Mouse (Mus musculus) liver, embryonic 14.5 days (tissue): Measurements from ENCODE around the gene Ppm1e. TPM values are rescaled to one million over a fixed set of nuclear protein-coding genes. Genes with fewer than 3 reads are reported as not detected.

Experiments used
- ATAC-seq: fragments of 200-750 bp; cut with Nextera tagmentation; 2 replicates; pipeline ENCODE4 v1.8.0; 2017; ENCODE audit warnings: moderate number of reproducible peaks, mild to moderate bottlenecking, moderate library complexity; ENCODE audit not compliant: insufficient read depth
- DNase-seq, 3 experiments: peaks; one replicate each; pipeline ENCODE4 v3.0.0-alpha.2; 2012 to 2013; ENCODE audit warnings: low read depth in 3 of 3, low spot score in 3 of 3
- H3K27ac ChIP-seq: fragments of 300-500 bp; sonication (generic); 2 replicates; pipeline ENCODE4 v1.5.1; 2014; ENCODE audit warnings: moderate library complexity, mild to moderate bottlenecking, control low read depth, inconsistent platforms
- H3K27me3 ChIP-seq: fragments of 300-500 bp; sonication (generic); 2 replicates; pipeline ENCODE4 v1.6.1; 2014; ENCODE audit warnings: mild to moderate bottlenecking, low read length, moderate library complexity; ENCODE audit not compliant: control insufficient read depth, insufficient read depth
- H3K36me3 ChIP-seq: fragments of 300-500 bp; sonication (generic); replicated peaks from 2 replicates; pipeline ENCODE4 v1.6.1; 2014; ENCODE audit warnings: low read depth; ENCODE audit not compliant: control insufficient read depth, insufficient read depth
- H3K4me1 ChIP-seq, 2 experiments: fragments of 200-500 bp in 1 of 2; fragments of 300-500 bp in 1 of 2; sonication (generic) in 1 of 2; replicated peaks; 2 replicates each; pipeline ENCODE4 v1.6.1; 2012 to 2014; ENCODE audit warnings: antibody characterized with exemption in 1 of 2, inconsistent platforms in 1 of 2, low read length in 1 of 2; ENCODE audit not compliant: control insufficient read depth in 2 of 2, insufficient read depth in 2 of 2
- H3K4me2 ChIP-seq: fragments of 300-500 bp; sonication (generic); 2 replicates; pipeline ENCODE4 v1.6.1; 2014; ENCODE audit warnings: low read depth, mild to moderate bottlenecking, control low read depth, moderate library complexity
- H3K4me3 ChIP-seq, 2 experiments: fragments of 200-500 bp in 1 of 2; fragments of 300-500 bp in 1 of 2; sonication (generic) in 1 of 2; 2 replicates each; pipeline ENCODE4 v1.5.1; 2012 to 2014; ENCODE audit warnings: low read depth in 2 of 2, low read length in 2 of 2, mild to moderate bottlenecking in 2 of 2, control low read depth in 1 of 2, inconsistent platforms in 1 of 2, moderate library complexity in 1 of 2; ENCODE audit not compliant: insufficient read depth in 1 of 2
- H3K9ac ChIP-seq: fragments of 300-500 bp; sonication (generic); replicated peaks from 2 replicates; pipeline ENCODE4 v1.6.1; 2014; ENCODE audit warnings: mild to moderate bottlenecking, control low read depth, moderate library complexity
- H3K9me3 ChIP-seq: fragments of 300-500 bp; sonication (generic); 2 replicates; pipeline ENCODE4 v1.6.1; 2016; ENCODE audit warnings: low read length, mixed read lengths; ENCODE audit not compliant: control insufficient read depth
- CTCF ChIP-seq: IDR thresholded peaks from 2 replicates; pipeline ENCODE4 v1.5.1; 2016; ENCODE audit warnings: antibody characterized with exemption, low read depth, control low read depth
- EP300 ChIP-seq: IDR thresholded peaks from 2 replicates; pipeline ENCODE4 v1.6.1; 2016; ENCODE audit warnings: antibody characterized with exemption, low read depth
- WGBS: fragments of 180-500 bp; shearing (Covaris S2); extraction: QIAGEN DNeasy Blood & Tissue Kit; methylation state at CpG from one replicate; pipeline ENCODE4 v1.1.7; 2014; ENCODE audit not compliant: insufficient replicate concordance; 5-methylcytosine and 5-hydroxymethylcytosine counted together
- polyA plus RNA-seq, 2 experiments: library from polyadenylated mRNA; depleted of rRNA in 1 of 2; stranded (reverse) in 1 of 2; unstranded in 1 of 2; fragments of >200 nt; fragmentation: Nextera tagmentation in 1 of 2; extraction: Ambion mirVana in 1 of 2; gene quantifications; 2 replicates each; pipeline versions ENCODE4 v1.2.1 to v1.2.3; 2012 to 2014

Gene Ppm1e
- polyA plus RNA-seq, 2 experiments: 1.7 to 2.0 TPM

DNA sequence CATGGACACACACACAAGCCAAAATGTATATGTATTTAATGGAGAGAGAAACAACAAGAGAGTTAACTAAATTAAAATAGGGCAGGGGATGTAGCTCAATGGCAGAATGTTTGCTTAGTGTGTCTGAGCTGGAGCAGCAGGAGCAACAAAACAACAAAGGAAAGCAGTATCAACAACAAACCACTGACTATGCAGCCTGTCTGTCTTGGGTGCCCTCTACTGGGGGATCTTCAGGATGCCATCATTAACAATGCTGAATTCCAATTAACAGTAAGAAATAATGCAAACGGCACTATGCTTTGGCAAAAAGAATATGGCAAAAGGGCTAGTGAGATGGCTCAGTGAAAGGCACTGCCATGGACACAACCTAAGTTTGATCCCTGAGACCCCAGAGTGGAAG lies 35.0 kb upstream of the Ppm1e start:
- Histone ChIP-seq H3K9me3 (no peaks in the 10 kb centered on the region), H3K27ac (no peak overlapping the region), H3K4me1 (no peaks in the 10 kb centered on the region), H3K4me3 (no peak overlapping the region), H3K27me3 (no peaks in the 10 kb centered on the region), H3K4me2 (no peak overlapping the region), H3K9ac (no peak overlapping the region), H3K36me3 (no peaks in the 10 kb centered on the region)
- WGBS: 36% methylated on average over 1 of the region's 1 CpGs
- DNase-seq: peak in 2 of 3 experiments; percentile 26 to 27
- no peak for ATAC-seq
- TF ChIP-seq CTCF: peak; percentile 83
- no peak for TF ChIP-seq EP300

GRCm38 (mm10) chr11:87385676-87386075 lies 26.9 kb upstream of the Ppm1e start:
- DNase-seq: no peak
- TF ChIP-seq EP300 (no peak), CTCF (no peak)
- H3K4me1 ChIP-seq: no peaks in the 10 kb centered on the region
- H3K27ac ChIP-seq: no peak overlapping the region
- no peaks in the 10 kb centered on the region for H3K27me3 ChIP-seq
- H3K9ac ChIP-seq: no peak overlapping the region
- H3K36me3 ChIP-seq: no peaks in the 10 kb centered on the region
- H3K9me3 ChIP-seq: no peaks in the 10 kb centered on the region
- no peak for ATAC-seq
- no peak overlapping the region for H3K4me3 ChIP-seq
- 84% methylated on average over 1 of the region's 1 CpGs for WGBS
- no peak overlapping the region for H3K4me2 ChIP-seq

GRCm38 (mm10) chr11:87384551-87384950 lies 25.7 kb upstream of the Ppm1e start:
- Histone ChIP-seq H3K27me3 (no peaks in the 10 kb centered on the region), H3K27ac (no peak overlapping the region), H3K4me1 (no peaks in the 10 kb centered on the region), H3K4me2 (no peak overlapping the region), H3K36me3 (no peaks in the 10 kb centered on the region), H3K9me3 (no peaks in the 10 kb centered on the region), H3K4me3 (no peak overlapping the region), H3K9ac (no peak overlapping the region)
- DNase-seq (no peak), ATAC-seq (no peak)
- TF ChIP-seq EP300: no peak
- no peak for TF ChIP-seq CTCF
- 80% methylated on average over 4 of the region's 4 CpGs for WGBS

GRCm38 (mm10) chr11:87367865-87368580 lies 9.2 kb upstream of the Ppm1e start:
- peak; percentile 90 to 93 (median 90) for DNase-seq
- Histone ChIP-seq H3K27me3 (no peaks in the 10 kb centered on the region), H3K36me3 (no peaks in the 10 kb centered on the region), H3K4me3 (no peak overlapping the region; a peak in 1 of 4 replicates), H3K4me1 (peaks cover 37 to 38% of the 10 kb centered on the region in 2 experiments), H3K4me2 (peak overlapping the region; percentile 58), H3K9ac (peak overlapping the region; percentile 62), H3K9me3 (no peaks in the 10 kb centered on the region), H3K27ac (peak overlapping the region; percentile 98)
- peak; percentile 100 for ATAC-seq
- WGBS: 21% methylated on average over 9 of the region's 9 CpGs
- peak; percentile 96 for TF ChIP-seq EP300
- TF ChIP-seq CTCF: no peak

GRCm38 (mm10) chr11:87367061-87367460 lies 8.2 kb upstream of the Ppm1e start:
- Histone ChIP-seq H3K36me3 (no peaks in the 10 kb centered on the region), H3K27me3 (no peaks in the 10 kb centered on the region), H3K4me1 (peaks cover 37 to 38% of the 10 kb centered on the region in 2 experiments), H3K27ac (peak overlapping the region; percentile 70), H3K4me3 (no peak overlapping the region), H3K9me3 (no peaks in the 10 kb centered on the region), H3K9ac (0 out of 2 replicates have a peak overlapping the region, but pooled peaks have one; percentile 13), H3K4me2 (peak overlapping the region; percentile 11; the same call in 1 of the 2 replicates)
- no peak for ATAC-seq
- no peak for DNase-seq
- TF ChIP-seq CTCF: no peak
- no peak for TF ChIP-seq EP300
- WGBS: 48% methylated on average over 7 of the region's 7 CpGs
